Mouse (Mus musculus) effector memory CD4-positive, alpha-beta T cell, adult 5 months (primary cell): ENCODE results near the gene Rslcan18. TPM values are rescaled to one million over a fixed set of nuclear protein-coding genes. Genes with fewer than 3 reads are reported as not detected.

Experiments used
- polyA plus RNA-seq: library from polyadenylated mRNA; unstranded; fragments of 100-300 nt; shearing (Covaris generic); gene quantifications from one replicate; pipeline ENCODE4 v1.2.1, GENCODE M21; 2017

The Rslcan18 gene
- polyA plus RNA-seq, result 0.42 TPM

GRCm38 (mm10) chr13:67116163-67116562 lies at the start of gene Rslcan18:
Gene Rslcan18, minus strand, starts transcription at chr13:67116263.

GRCm38 (mm10) chr13:67121360-67121759 lies 5.3 kb upstream of the Rslcan18 start, which contains the start of gene Zfp759:
Gene Zfp759, plus strand, starts transcription at chr13:67121660.

GRCm38 (mm10) chr13:67108194-67108820 lies 7.8 kb downstream of the Rslcan18 start, which contains the start of gene Gm28557:
Gene Gm28557, minus strand, starts transcription at chr13:67108604.

GRCm38 (mm10) chr13:67097876-67098275 lies 18.2 kb downstream of the Rslcan18 start, which contains the start of gene Zfp708:
Gene Zfp708, minus strand, starts transcription at chr13:67097976.

GRCm38 (mm10) chr13:67060786-67061358 lies 55.2 kb downstream of the Rslcan18 start, which contains the start of gene Zfp712:
Gene Zfp712, minus strand, starts transcription at chr13:67061170.

Other genes with a start within 250 kb of the Rslcan18 start
- 1.0 TPM for gene Gm10767, start 211.3 kb downstream of the Rslcan18 start, polyA plus RNA-seq
- gene Zfp712, start 55.1 kb downstream of the Rslcan18 start, polyA plus RNA-seq, result 3.5 TPM
- gene Zfp708, start 18.3 kb downstream of the Rslcan18 start, polyA plus RNA-seq, result 0.81 TPM
- 1.1 TPM for gene Gm28557, start 7.7 kb downstream of the Rslcan18 start, polyA plus RNA-seq
- gene Zfp759, start 5.4 kb upstream of the Rslcan18 start, polyA plus RNA-seq, result 0.66 TPM
- 9.1 TPM for gene Rsl1, start 56.9 kb upstream of the Rslcan18 start, polyA plus RNA-seq
- 1.3 TPM for gene Zfp455, start 78.2 kb upstream of the Rslcan18 start, polyA plus RNA-seq
- 0.94 TPM for gene Zfp458, start 162.2 kb upstream of the Rslcan18 start, polyA plus RNA-seq
- gene Zfp457, start 190.2 kb upstream of the Rslcan18 start, polyA plus RNA-seq, result not detected
- gene Zfp595, start 216.3 kb upstream of the Rslcan18 start, polyA plus RNA-seq, result 4.7 TPM
- gene Gm28044, start 244.3 kb upstream of the Rslcan18 start, polyA plus RNA-seq, result 2.0 TPM
- gene Zfp953, start 244.3 kb upstream of the Rslcan18 start, polyA plus RNA-seq, result 1.6 TPM